Mouse (Mus musculus): ENCODE results near the gene Sema6d.

Sema6d gene

GRCm38 (mm10) chr2:124460956-124461355 is 371.2 kb downstream of the Sema6d start:
- DNase-seq (ENCODE audit: extremely low read depth, insufficient read length, low spot score) = no peak

- no peak for DNase-seq (ENCODE audit: extremely low read depth, insufficient read length, low spot score)
Measured at GRCm38 (mm10) chr2:124461378-124461851, 371.6 kb downstream of the Sema6d start.

- DNase-seq (ENCODE audit: extremely low read depth, insufficient read length, low spot score) = no peak
Measured at GRCm38 (mm10) chr2:124465004-124465946, 375.5 kb downstream of the Sema6d start.

GRCm38 (mm10) chr2:124467429-124467828 is 377.7 kb downstream of the Sema6d start:
- DNase-seq (ENCODE audit: extremely low read depth, insufficient read length, low spot score) = no peak

GRCm38 (mm10) chr2:124470346-124471042 is 380.7 kb downstream of the Sema6d start:
- DNase-seq (ENCODE audit: extremely low read depth, insufficient read length, low spot score) = no peak

- DNase-seq (ENCODE audit: extremely low read depth, insufficient read length, low spot score) = no peak
Measured at GRCm38 (mm10) chr2:124472674-124473507, 383.1 kb downstream of the Sema6d start.

- no peak for DNase-seq (ENCODE audit: extremely low read depth, insufficient read length, low spot score)
Measured at GRCm38 (mm10) chr2:124477904-124478303, 388.1 kb downstream of the Sema6d start.

GRCm38 (mm10) chr2:124478526-124478925 is 388.8 kb downstream of the Sema6d start:
- no peak for DNase-seq (ENCODE audit: extremely low read depth, insufficient read length, low spot score)

- DNase-seq (ENCODE audit: extremely low read depth, insufficient read length, low spot score) = no peak
Measured at GRCm38 (mm10) chr2:124485761-124486160, 396.0 kb downstream of the Sema6d start.

- DNase-seq (ENCODE audit: extremely low read depth, insufficient read length, low spot score) = no peak
Measured at GRCm38 (mm10) chr2:124490010-124490801, 400.4 kb downstream of the Sema6d start.

GRCm38 (mm10) chr2:124495751-124496150 is 406.0 kb downstream of the Sema6d start:
- DNase-seq (ENCODE audit: extremely low read depth, insufficient read length, low spot score) = no peak

GRCm38 (mm10) chr2:124499670-124500069 is 409.9 kb downstream of the Sema6d start:
- no peak for DNase-seq (ENCODE audit: extremely low read depth, insufficient read length, low spot score)

- DNase-seq (ENCODE audit: extremely low read depth, insufficient read length, low spot score) = no peak
Measured at GRCm38 (mm10) chr2:124505784-124506489, 416.2 kb downstream of the Sema6d start.

- no peak for DNase-seq (ENCODE audit: extremely low read depth, insufficient read length, low spot score)
Measured at GRCm38 (mm10) chr2:124507804-124508203, 418.0 kb downstream of the Sema6d start.

- peak; percentile 58 for DNase-seq (ENCODE audit: extremely low read depth, insufficient read length, low spot score)
Measured at GRCm38 (mm10) chr2:124509479-124509878, 419.7 kb downstream of the Sema6d start.

- no peak for DNase-seq (ENCODE audit: extremely low read depth, insufficient read length, low spot score)
Measured at GRCm38 (mm10) chr2:124511826-124512225, 422.1 kb downstream of the Sema6d start.

- DNase-seq (ENCODE audit: extremely low read depth, insufficient read length, low spot score) = peak; percentile 29
Measured at GRCm38 (mm10) chr2:124522426-124522825, 432.7 kb downstream of the Sema6d start.

GRCm38 (mm10) chr2:124523667-124524066 is 433.9 kb downstream of the Sema6d start:
- DNase-seq (ENCODE audit: extremely low read depth, insufficient read length, low spot score) = no peak

GRCm38 (mm10) chr2:124524167-124524566 is 434.4 kb downstream of the Sema6d start:
- no peak for DNase-seq (ENCODE audit: extremely low read depth, insufficient read length, low spot score)

All from 3134 (cell line).